Mouse (Mus musculus) bone marrow, adult 2 months (tissue): ENCODE results near the gene Fam222a. TPM values are rescaled to one million over a fixed set of nuclear protein-coding genes. Genes with fewer than 3 reads are reported as not detected.
A peak's percentile ranks its signal among the peaks of the same experiment; 100 is the strongest.

ENCODE experiments used
- H3K27ac ChIP-seq: fragments of 200-500 bp; 2 replicates; pipeline ENCODE4 v1.5.1; 2012; ENCODE audit warnings: low read depth, mild to moderate bottlenecking, control low read depth, inconsistent platforms, low read length; ENCODE audit not compliant: control insufficient read depth, poor library complexity, insufficient read depth
- H3K4me1 ChIP-seq: fragments of 200-500 bp; 2 replicates; pipeline ENCODE4 v1.6.1; 2011; ENCODE audit warnings: low read length; ENCODE audit not compliant: control insufficient read depth, insufficient read depth
- H3K4me3 ChIP-seq: fragments of 200-500 bp; replicated peaks from 2 replicates; pipeline ENCODE3; 2011; ENCODE audit warnings: mild to moderate bottlenecking, low read depth, low read length, control low read depth; ENCODE audit not compliant: control insufficient read depth
- CTCF ChIP-seq: fragments of 200-500 bp; IDR thresholded peaks from 2 replicates; pipeline ENCODE4 v1.5.1; 2011; ENCODE audit warnings: low read length, control low read depth; ENCODE audit not compliant: control insufficient read depth, insufficient read depth
- POLR2A ChIP-seq: fragments of 200-500 bp; IDR thresholded peaks from 2 replicates; pipeline ENCODE4 v1.6.1; 2011; ENCODE audit warnings: low read depth, mild to moderate bottlenecking, control low read depth, low read length, borderline replicate concordance; ENCODE audit not compliant: control insufficient read depth
- WGBS: fragments of 180-500 bp; shearing (Covaris S2); methylation state at CpG from one replicate; pipeline ENCODE4 v1.1.7; 2018; 5-methylcytosine and 5-hydroxymethylcytosine counted together
- polyA plus RNA-seq: library from polyadenylated mRNA; stranded (reverse); fragments of >200 nt; gene quantifications from 2 replicates; pipeline ENCODE4 v1.2.4, GENCODE M21; 2011; ENCODE audit warnings: low replicate concordance; ENCODE audit not compliant: missing spikeins, insufficient read depth, insufficient read length

Fam222a gene
- polyA plus RNA-seq, 1 experiment, result not detected

GRCm38 (mm10) chr5:114651449-114651848 lies 83.6 kb downstream of the Fam222a start:
- WGBS, result 30% methylated on average over 3 of the region's 3 CpGs
- no peak overlapping the region for H3K4me3 ChIP-seq
- no peak overlapping the region; the same call in 1 of the 2 replicates for H3K27ac ChIP-seq
- H3K4me1 ChIP-seq, result no peaks in the 10 kb centered on the region
- TF ChIP-seq POLR2A (no peak), CTCF (no peak)

GRCm38 (mm10) chr5:114653656-114654437 lies 86.0 kb downstream of the Fam222a start:
- TF ChIP-seq POLR2A (no peak), CTCF (no peak)
- WGBS, result 66% methylated on average over 15 of the region's 15 CpGs
- Histone ChIP-seq H3K4me1 (no peaks in the 10 kb centered on the region), H3K27ac (no peak overlapping the region), H3K4me3 (no peak overlapping the region)

- H3K4me3 ChIP-seq, result no peak overlapping the region
- H3K4me1 ChIP-seq, result no peaks in the 10 kb centered on the region
- 77% methylated on average over 5 of the region's 5 CpGs for WGBS
- no peak for TF ChIP-seq POLR2A
- no peak for TF ChIP-seq CTCF
- no peak overlapping the region for H3K27ac ChIP-seq
These were observed 87.9 kb downstream of the Fam222a start for GRCm38 (mm10) chr5:114655721-114656120.

- H3K4me1 ChIP-seq, result no peaks in the 10 kb centered on the region
- 80% methylated on average over 7 of the region's 7 CpGs for WGBS
- H3K4me3 ChIP-seq, result no peak overlapping the region
- no peak overlapping the region for H3K27ac ChIP-seq
- TF ChIP-seq POLR2A, result no peak
- no peak for TF ChIP-seq CTCF
These were observed 88.5 kb downstream of the Fam222a start for GRCm38 (mm10) chr5:114656305-114656704.

- 60% methylated on average over 10 of the region's 10 CpGs for WGBS
- Histone ChIP-seq H3K27ac (no peak overlapping the region), H3K4me1 (no peaks in the 10 kb centered on the region), H3K4me3 (no peak overlapping the region)
- TF ChIP-seq CTCF, result no peak
- TF ChIP-seq POLR2A, result no peak
These were observed 89.6 kb downstream of the Fam222a start for GRCm38 (mm10) chr5:114657426-114657825.

GRCm38 (mm10) chr5:114658255-114658654 lies 90.4 kb downstream of the Fam222a start, which contains the start of gene Trpv4:
Gene Trpv4 (minus strand): TSS chr5:114658421.
- no peaks in the 10 kb centered on the region for H3K4me1 ChIP-seq
- 3% methylated on average over 46 of the region's 47 CpGs for WGBS
- no peak within 1 kb of the TSS for H3K4me3 ChIP-seq
- no peak within 1 kb of the TSS for H3K27ac ChIP-seq
- no peak for TF ChIP-seq CTCF
- no peak for TF ChIP-seq POLR2A

GRCm38 (mm10) chr5:114661029-114661428 lies 93.2 kb downstream of the Fam222a start:
- H3K4me3 ChIP-seq, result no peak overlapping the region
- TF ChIP-seq CTCF (no peak), POLR2A (no peak)
- 2% methylated on average over 6 of the region's 6 CpGs for WGBS
- no peaks in the 10 kb centered on the region for H3K4me1 ChIP-seq
- peak overlapping the region; percentile 30; the same call in 1 of the 2 replicates for H3K27ac ChIP-seq

Other genes with a start within 250 kb of the Fam222a start
- 17.4 and 29.7 TPM in 2 replicates for gene Kctd10, start 187.5 kb upstream of the Fam222a start, polyA plus RNA-seq
- 27.8 and 51.0 TPM in 2 replicates for gene Ube3b, start 187.4 kb upstream of the Fam222a start, polyA plus RNA-seq
- 6.2 and 9.1 TPM in 2 replicates for gene Mmab, start 124.0 kb upstream of the Fam222a start, polyA plus RNA-seq
- gene Mvk, start 123.7 kb upstream of the Fam222a start, polyA plus RNA-seq, result 6.7 and 7.7 TPM in 2 replicates
- 1.3 and 5.0 TPM in 2 replicates for gene Trpv4, start 90.4 kb downstream of the Fam222a start, polyA plus RNA-seq
- 28.3 and 33.5 TPM in 2 replicates for gene Gltp, start 123.0 kb downstream of the Fam222a start, polyA plus RNA-seq
- 15.5 and 23.5 TPM in 2 replicates for gene Tchp, start 139.7 kb downstream of the Fam222a start, polyA plus RNA-seq
- 60.5 and 99.2 TPM in 2 replicates for gene Ankrd13a, start 206.7 kb downstream of the Fam222a start, polyA plus RNA-seq
- 33.6 and 52.4 TPM in 2 replicates for gene Git2, start 207.5 kb downstream of the Fam222a start, polyA plus RNA-seq